Mouse (Mus musculus) midbrain, embryonic 14.5 days (tissue): ENCODE results near the gene 4931428F04Rik. TPM values are rescaled to one million over a fixed set of nuclear protein-coding genes. Genes with fewer than 3 reads are reported as not detected.

Experiments used
- ATAC-seq: fragments of 200-750 bp; cut with Nextera tagmentation; 2 replicates; pipeline ENCODE4 v1.8.0; 2017; ENCODE audit warnings: moderate number of reproducible peaks, moderate library complexity; ENCODE audit not compliant: low FRiP score, low TSS enrichment
- DNase-seq: peaks from one replicate; pipeline ENCODE4 v3.0.0-alpha.2; 2015
- H3K27ac ChIP-seq: fragments of 300-500 bp; sonication (generic); replicated peaks from 2 replicates; pipeline ENCODE4 v1.5.1; 2014; ENCODE audit warnings: mild to moderate bottlenecking, low read depth, low read length, moderate library complexity
- H3K27me3 ChIP-seq: fragments of 300-500 bp; sonication (generic); 2 replicates; pipeline ENCODE4 v1.6.1; 2014; ENCODE audit warnings: low read length, control low read depth, mixed read lengths; ENCODE audit not compliant: control insufficient read depth, insufficient read depth
- H3K36me3 ChIP-seq: fragments of 300-500 bp; sonication (generic); 2 replicates; pipeline ENCODE4 v1.6.1; 2014; ENCODE audit warnings: low read length, control low read depth; ENCODE audit not compliant: control insufficient read depth, insufficient read depth
- H3K4me1 ChIP-seq: fragments of 300-500 bp; sonication (generic); 2 replicates; pipeline ENCODE4 v1.6.1; 2014; ENCODE audit warnings: mild to moderate bottlenecking, antibody characterized with exemption, low read length, control low read depth; ENCODE audit not compliant: control insufficient read depth, insufficient read depth
- H3K4me2 ChIP-seq: fragments of 300-500 bp; sonication (generic); 2 replicates; pipeline ENCODE4 v1.6.1; 2014; ENCODE audit warnings: mild to moderate bottlenecking, low read length, moderate library complexity
- H3K4me3 ChIP-seq: fragments of 300-500 bp; sonication (generic); replicated peaks from 2 replicates; pipeline ENCODE4 v1.5.1; 2014; ENCODE audit warnings: low read depth, low read length
- H3K9ac ChIP-seq: fragments of 300-500 bp; sonication (generic); replicated peaks from 2 replicates; pipeline ENCODE4 v1.6.1; 2014; ENCODE audit warnings: mild to moderate bottlenecking, low read length, moderate library complexity
- H3K9me3 ChIP-seq: fragments of 300-500 bp; sonication (generic); 2 replicates; pipeline ENCODE4 v1.6.1; 2016; ENCODE audit warnings: low read length, control low read depth, mixed read lengths; ENCODE audit not compliant: control insufficient read depth
- WGBS: fragments of 180-500 bp; shearing (Covaris S2); extraction: QIAGEN DNeasy Blood & Tissue Kit; methylation state at CpG from one replicate; pipeline ENCODE4 v1.1.7; 2014; 5-methylcytosine and 5-hydroxymethylcytosine counted together
- polyA plus RNA-seq: library from polyadenylated mRNA; unstranded; fragments of >200 nt; fragmentation: Nextera tagmentation; extraction: Ambion mirVana; gene quantifications from 2 replicates; pipeline ENCODE4 v1.2.1, GENCODE M21; 2014

4931428F04Rik gene
- polyA plus RNA-seq, 1 experiment from 2014 or later: 98.8 TPM

DNA sequence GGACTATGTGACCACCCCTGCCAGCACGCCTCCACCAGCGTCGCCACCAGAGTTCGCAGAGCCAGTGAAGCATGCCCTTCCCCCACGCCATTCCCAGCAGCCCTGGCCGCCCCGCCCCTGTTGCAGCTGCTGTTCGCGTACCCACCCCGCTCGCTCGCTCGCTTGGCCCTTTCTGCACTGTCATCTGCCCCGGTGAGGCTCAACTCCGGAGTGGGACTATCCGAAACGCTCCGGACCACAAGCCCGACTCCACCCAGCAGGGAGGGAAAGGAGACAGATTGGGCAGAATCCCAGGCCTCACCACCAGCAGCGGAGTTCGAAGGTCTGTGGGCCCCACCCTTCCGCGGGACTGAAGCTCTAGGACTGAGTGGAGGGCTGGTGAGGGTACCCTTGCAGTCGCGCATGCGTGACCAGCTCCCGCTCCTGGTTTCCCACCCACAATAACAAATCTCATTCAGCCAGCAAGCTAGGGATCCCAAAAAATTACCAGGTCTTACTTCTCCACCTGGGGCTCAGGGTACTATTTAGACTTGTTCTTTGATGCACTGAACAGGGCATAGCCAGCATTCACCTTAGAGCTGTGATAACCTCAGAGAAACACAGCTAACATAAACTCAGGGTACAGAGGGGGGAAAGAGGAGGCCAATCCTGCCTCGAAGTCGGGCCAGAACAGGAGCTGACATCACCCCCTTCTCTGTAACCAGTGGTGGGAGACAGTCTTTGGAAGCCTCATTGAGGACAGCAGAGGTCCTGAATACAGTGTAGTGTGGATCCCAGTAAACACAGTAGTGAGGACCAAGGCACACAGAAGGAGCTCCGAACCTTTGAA lies 13.2 kb downstream of the 4931428F04Rik start:
- ATAC-seq (peak; percentile 69), DNase-seq (peak; percentile 82)
- peaks cover 79% of the 10 kb centered on the region for H3K27me3 ChIP-seq
- H3K4me3 ChIP-seq: peak overlapping the region; percentile 42
- H3K4me2 ChIP-seq: peak overlapping the region; percentile 72
- peaks cover 18% of the 10 kb centered on the region; the same call in 1 of the 2 replicates for H3K4me1 ChIP-seq
- 2% methylated on average over 30 of the region's 30 CpGs for WGBS
- H3K27ac ChIP-seq: no peak overlapping the region
- H3K9ac ChIP-seq: peak overlapping the region; percentile 59
- no peaks in the 10 kb centered on the region for H3K9me3 ChIP-seq
- H3K36me3 ChIP-seq: peaks cover 16% of the 10 kb centered on the region

DNA sequence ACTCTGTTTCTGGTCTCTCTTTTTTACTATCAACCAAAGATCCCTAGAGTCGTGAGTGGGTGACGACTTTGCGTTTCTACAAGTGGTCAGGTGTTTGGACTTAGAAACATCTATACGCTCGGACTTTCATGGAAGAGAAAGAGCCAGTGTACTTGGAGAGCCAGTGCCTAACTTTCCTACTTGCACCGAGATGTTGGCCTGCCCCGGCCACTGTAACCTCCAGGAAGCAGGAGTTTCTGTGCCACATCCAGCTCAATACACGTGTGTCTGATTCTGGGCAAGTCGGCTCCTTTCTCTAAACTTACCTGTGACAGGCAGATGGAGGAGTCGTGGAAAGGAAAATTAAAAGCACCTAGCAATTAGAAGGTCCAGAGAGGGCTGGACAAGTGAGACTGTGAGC lies 13.8 kb downstream of the 4931428F04Rik start, which contains the start of gene Nol3:
Gene Nol3, plus strand, starts transcription at position 301 of the 400 bp plus-strand sequence.
- whole genome bisulfite sequencing: 5% methylated on average over 10 of the region's 10 CpGs
- H3K36me3 ChIP-seq: peaks cover 12% of the 10 kb centered on the region; the same call in 1 of the 2 replicates
- H3K4me2 ChIP-seq: peak within 1 kb of the TSS; percentile 72
- H3K9ac ChIP-seq: peak within 1 kb of the TSS; percentile 59
- H3K4me3 ChIP-seq: peak within 1 kb of the TSS; percentile 42
- H3K9me3 ChIP-seq: no peaks in the 10 kb centered on the region
- H3K27me3 ChIP-seq: peaks cover 86% of the 10 kb centered on the region
- DNase-seq (no peak), ATAC-seq (no peak)
- peaks cover 18% of the 10 kb centered on the region; the same call in 1 of the 2 replicates for H3K4me1 ChIP-seq
- no peak within 1 kb of the TSS for H3K27ac ChIP-seq

DNA sequence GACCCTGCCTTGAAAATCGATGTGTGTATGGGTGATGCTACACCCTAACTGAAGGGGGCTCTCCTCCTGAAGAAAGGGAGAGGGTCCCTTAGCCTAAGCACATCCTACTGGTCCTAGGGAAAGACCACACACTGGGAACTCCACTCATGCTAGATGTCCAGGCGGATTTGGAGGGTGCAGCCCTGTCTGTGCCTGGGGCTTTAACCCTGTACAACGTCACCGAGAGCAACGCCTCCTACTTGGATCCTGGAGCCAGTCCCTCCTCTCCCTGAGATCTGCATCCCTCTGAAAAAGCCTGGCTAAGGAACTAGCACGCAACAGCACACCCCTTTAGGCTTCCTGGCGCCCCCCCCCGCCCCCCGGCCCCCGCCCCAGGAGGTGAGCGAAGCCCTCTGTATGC lies 14.3 kb downstream of the 4931428F04Rik start:
- no peak for ATAC-seq
- H3K9me3 ChIP-seq: no peaks in the 10 kb centered on the region
- H3K4me2 ChIP-seq: peak overlapping the region; percentile 72
- no peak overlapping the region for H3K9ac ChIP-seq
- 9% methylated on average over 11 of the region's 11 CpGs for WGBS
- DNase-seq: no peak
- no peak overlapping the region for H3K27ac ChIP-seq
- H3K4me3 ChIP-seq: no peak overlapping the region
- H3K36me3 ChIP-seq: peaks cover 8% of the 10 kb centered on the region; the same call in 1 of the 2 replicates
- peaks cover 18% of the 10 kb centered on the region; the same call in 1 of the 2 replicates for H3K4me1 ChIP-seq
- H3K27me3 ChIP-seq: peaks cover 88% of the 10 kb centered on the region

DNA sequence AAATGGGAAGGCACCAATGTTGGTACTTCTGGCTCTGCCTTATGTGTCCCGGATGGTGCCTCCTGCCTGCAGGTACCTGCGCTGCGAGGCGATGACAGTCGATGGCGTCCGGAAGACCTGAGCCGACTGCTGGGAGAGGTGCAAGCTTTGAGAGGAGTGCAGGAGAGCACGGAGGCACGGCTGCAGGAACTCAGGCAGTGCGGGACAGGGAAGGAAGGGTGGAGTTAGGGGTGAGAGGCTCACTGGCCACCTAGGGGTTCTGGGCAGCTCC lies 18.8 kb downstream of the 4931428F04Rik start:
- Histone ChIP-seq H3K27ac (no peak overlapping the region), H3K36me3 (no peaks in the 10 kb centered on the region), H3K4me2 (peak overlapping the region; percentile 28; the same call in 1 of the 2 replicates), H3K4me1 (peaks cover 20% of the 10 kb centered on the region), H3K27me3 (peaks cover 99% of the 10 kb centered on the region), H3K9me3 (no peaks in the 10 kb centered on the region), H3K9ac (no peak overlapping the region), H3K4me3 (no peak overlapping the region)
- no peak for ATAC-seq
- DNase-seq: no peak
- WGBS: 3% methylated on average over 11 of the region's 11 CpGs

DNA sequence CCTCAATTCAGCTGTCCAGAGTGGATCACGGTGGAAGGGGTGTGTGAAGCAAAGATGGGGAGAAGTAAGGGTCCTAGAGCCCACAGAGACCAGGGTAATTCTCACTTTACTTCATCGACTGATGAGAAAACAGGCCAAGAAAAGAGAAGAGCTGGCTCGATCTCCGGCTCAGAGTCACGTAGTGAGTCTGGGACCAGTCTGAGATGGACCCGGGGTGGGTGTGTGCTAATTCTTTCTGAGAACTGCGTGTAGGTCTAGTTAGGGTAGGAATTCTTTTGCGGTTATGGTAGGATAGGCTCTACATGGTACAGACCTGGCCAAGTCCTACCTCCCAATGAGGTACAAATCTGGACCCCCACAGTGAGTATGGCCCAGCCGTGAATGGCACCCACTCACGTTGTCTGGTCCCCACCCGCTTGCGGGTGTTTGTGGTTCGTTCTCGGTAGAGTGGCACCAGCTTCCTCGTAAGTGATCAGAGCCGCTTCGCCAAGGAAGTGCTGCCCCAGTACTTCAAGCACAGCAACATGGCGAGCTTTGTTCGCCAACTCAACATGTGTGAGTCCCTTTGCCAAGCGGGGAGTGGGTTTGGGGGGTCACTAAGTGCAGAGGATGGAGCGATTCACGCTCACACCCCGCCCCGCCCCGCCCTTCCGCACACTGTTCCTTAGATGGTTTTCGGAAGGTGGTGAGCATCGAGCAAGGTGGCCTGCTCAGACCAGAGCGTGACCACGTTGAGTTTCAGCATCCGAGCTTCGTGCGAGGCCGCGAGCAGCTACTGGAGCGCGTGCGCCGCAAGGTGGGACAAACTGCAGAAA lies 19.4 kb downstream of the 4931428F04Rik start:
- WGBS: 2% methylated on average over 39 of the region's 39 CpGs
- Histone ChIP-seq H3K4me3 (peak overlapping the region; percentile 44; the same call in 1 of the 2 replicates), H3K9ac (no peak overlapping the region), H3K4me2 (peak overlapping the region; percentile 78), H3K27me3 (peaks cover 99% of the 10 kb centered on the region), H3K36me3 (no peaks in the 10 kb centered on the region), H3K9me3 (no peaks in the 10 kb centered on the region), H3K27ac (no peak overlapping the region), H3K4me1 (peaks cover 15% of the 10 kb centered on the region)
- peak; percentile 30 for DNase-seq
- ATAC-seq: no peak

DNA sequence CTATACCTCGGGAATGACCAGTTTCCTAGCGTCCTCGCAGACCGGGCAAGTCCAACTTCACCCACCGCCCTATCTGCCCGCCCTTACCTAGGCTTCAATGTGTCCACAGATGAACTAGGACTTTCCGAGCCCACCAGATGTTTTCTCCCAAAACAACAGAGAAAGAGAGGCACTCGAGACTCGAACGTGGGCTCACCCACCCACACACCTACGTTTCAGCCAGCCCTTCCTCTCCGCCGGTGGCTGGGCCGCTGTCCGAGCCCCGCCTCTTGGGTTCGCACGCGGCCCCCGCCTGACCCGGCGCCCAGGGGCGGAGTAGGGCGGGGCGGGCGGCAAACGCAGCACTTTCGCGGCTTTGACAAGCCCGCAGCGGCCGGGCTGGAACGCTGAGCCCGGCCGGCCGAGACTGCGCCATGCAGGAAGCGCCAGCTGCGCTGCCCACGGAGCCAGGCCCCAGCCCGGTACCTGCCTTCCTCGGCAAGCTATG lies 20.2 kb downstream of the 4931428F04Rik start, which contains the start of gene Hsf4:
Gene Hsf4, plus strand, starts transcription at position 341 of the 487 bp plus-strand sequence.
- under 1% methylated on average over 42 of the region's 42 CpGs for WGBS
- H3K27ac ChIP-seq: peak within 1 kb of the TSS; percentile 49; the same call in 1 of the 2 replicates
- DNase-seq: peak; percentile 31

DNA sequence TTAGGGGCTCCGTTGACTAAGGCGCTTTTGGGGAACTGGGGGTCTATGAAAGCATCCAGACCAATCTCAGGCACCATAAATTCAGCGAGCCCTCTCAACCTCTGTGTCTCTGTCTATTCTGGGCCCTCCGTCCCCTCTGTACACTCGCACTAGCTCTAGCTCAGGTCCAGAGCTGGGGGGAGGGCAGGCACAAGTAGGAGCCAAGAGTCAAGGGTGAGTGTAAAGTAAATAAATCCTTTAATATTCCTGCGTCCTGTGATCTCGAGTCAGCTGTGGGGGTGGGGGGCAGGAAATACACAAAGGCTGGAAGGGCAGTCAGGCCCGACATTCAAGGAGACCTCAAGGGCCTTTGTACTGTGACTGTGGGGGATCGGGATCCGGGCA lies 20.6 kb downstream of the 4931428F04Rik start:
- Histone ChIP-seq H3K4me3 (peak overlapping the region; percentile 44), H3K27ac (0 out of 2 replicates have a peak overlapping the region, but pooled peaks have one; percentile 49), H3K36me3 (no peaks in the 10 kb centered on the region), H3K4me1 (peaks cover 14% of the 10 kb centered on the region), H3K27me3 (peaks cover 99% of the 10 kb centered on the region), H3K9ac (peak overlapping the region; percentile 55), H3K4me2 (peak overlapping the region; percentile 78), H3K9me3 (no peaks in the 10 kb centered on the region)
- under 1% methylated on average over 10 of the region's 10 CpGs for WGBS
- ATAC-seq: peak; percentile 10; the same call in 1 of the 2 replicates
- no peak for DNase-seq

More for the DNA sequence above, 20.2 kb downstream of the 4931428F04Rik start, which contains the start of gene Hsf4:
- Histone ChIP-seq H3K9me3 (no peaks in the 10 kb centered on the region), H3K4me3 (peak within 1 kb of the TSS; percentile 44), H3K36me3 (no peaks in the 10 kb centered on the region), H3K27me3 (peaks cover 99% of the 10 kb centered on the region), H3K9ac (peak within 1 kb of the TSS; percentile 55), H3K4me2 (peak within 1 kb of the TSS; percentile 78), H3K4me1 (peaks cover 14% of the 10 kb centered on the region)
- no peak for ATAC-seq

DNA sequence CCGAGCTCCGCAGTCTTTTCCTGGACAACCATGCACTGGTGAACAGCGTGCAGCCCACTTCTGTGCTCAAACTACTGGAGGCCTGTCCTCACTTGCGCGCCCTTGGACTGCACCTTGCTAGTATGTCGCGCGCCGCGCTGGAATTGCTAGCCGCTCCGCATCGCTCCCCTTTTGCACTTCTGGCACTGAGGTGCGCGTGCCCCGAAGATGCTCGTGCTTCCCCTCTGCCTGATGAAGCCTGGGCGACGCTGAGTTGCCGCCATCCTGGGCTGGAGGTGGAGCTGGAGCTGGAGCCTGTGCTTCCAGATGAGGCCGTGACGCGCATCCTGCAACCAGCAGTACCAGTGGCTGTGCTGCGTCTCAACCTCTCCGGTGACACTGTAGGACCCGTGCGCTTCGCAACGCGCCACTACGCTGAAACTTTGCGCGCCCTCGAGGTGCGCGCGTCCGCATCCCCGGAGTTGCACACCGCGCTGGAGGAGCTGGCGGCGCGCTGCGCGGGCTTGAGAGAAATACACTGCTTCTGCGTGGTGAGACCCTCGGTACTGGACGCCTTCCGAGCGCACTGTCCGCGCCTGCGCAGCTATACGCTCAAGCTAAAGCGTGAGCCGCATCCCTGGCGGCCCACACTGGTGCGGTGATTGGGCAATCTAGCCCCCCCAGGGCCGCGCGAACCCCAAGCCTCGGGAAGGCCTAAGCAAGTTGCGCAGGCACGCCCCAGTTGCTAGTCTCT lies 21.2 kb downstream of the 4931428F04Rik start:
- H3K27ac ChIP-seq: peak overlapping the region; percentile 49; the same call in 1 of the 2 replicates
- peaks cover 99% of the 10 kb centered on the region for H3K27me3 ChIP-seq
- H3K9ac ChIP-seq: peak overlapping the region; percentile 55
- DNase-seq: peak; percentile 97
- no peaks in the 10 kb centered on the region for H3K9me3 ChIP-seq
- WGBS: under 1% methylated on average over 65 of the region's 65 CpGs
- peaks cover 14% of the 10 kb centered on the region for H3K4me1 ChIP-seq
- no peaks in the 10 kb centered on the region for H3K36me3 ChIP-seq
- ATAC-seq: peak; percentile 84
- H3K4me3 ChIP-seq: peak overlapping the region; percentile 44
- H3K4me2 ChIP-seq: peak overlapping the region; percentile 78
